Mouse (Mus musculus) MEL (cell line): ENCODE data around the gene Npr3. TPM values are rescaled to one million over a fixed set of nuclear protein-coding genes. Genes with fewer than 3 reads are reported as not detected.

Experiments
- DNase-seq: peaks from one replicate; pipeline ENCODE4 v3.0.0; 2011; ENCODE audit warnings: low read depth, low spot score
- H3K27ac ChIP-seq: 2 replicates; pipeline ENCODE4 v1.5.1; 2012; ENCODE audit warnings: low read depth, mild to moderate bottlenecking, control low read depth, low read length, moderate library complexity; ENCODE audit not compliant: control insufficient read depth
- H3K27me3 ChIP-seq, 2 experiments: fragments of 150-350 bp in 1 of 2; sonication (generic) in 1 of 2; 2 replicates each; pipeline ENCODE4 v1.6.1; 2012; ENCODE audit warnings: low read length in 2 of 2, mild to moderate bottlenecking in 2 of 2, improper control_type of control experiment in 1 of 2, moderate library complexity in 1 of 2; ENCODE audit not compliant: insufficient read depth in 2 of 2, control insufficient read depth in 1 of 2
- H3K36me3 ChIP-seq, 2 experiments: 2 replicates each; pipeline ENCODE4 v1.6.1; 2012 to 2014; ENCODE audit warnings: low read length in 2 of 2, improper control_type of control experiment in 1 of 2, inconsistent platforms in 1 of 2, mild to moderate bottlenecking in 1 of 2; ENCODE audit not compliant: insufficient read depth in 2 of 2, control insufficient read depth in 1 of 2
- H3K4me1 ChIP-seq, 2 experiments: fragments of 150-350 bp in 1 of 2; sonication (generic) in 1 of 2; 2 replicates each; pipeline ENCODE4 v1.6.1; 2012; ENCODE audit warnings: low read length in 2 of 2, improper control_type of control experiment in 1 of 2, mild to moderate bottlenecking in 1 of 2; ENCODE audit not compliant: insufficient read depth in 2 of 2, control insufficient read depth in 1 of 2
- H3K4me3 ChIP-seq, 2 experiments: fragments of 150-350 bp in 1 of 2; sonication (generic) in 1 of 2; 2 replicates each; pipeline ENCODE4 v1.5.1; 2012; ENCODE audit warnings: low read depth in 2 of 2, low read length in 2 of 2, mild to moderate bottlenecking in 2 of 2, moderate library complexity in 2 of 2, control low read depth in 1 of 2, improper control_type of control experiment in 1 of 2; ENCODE audit not compliant: control insufficient read depth in 1 of 2, insufficient read depth in 1 of 2
- H3K79me2 ChIP-seq: 2 replicates; pipeline ENCODE4 v1.6.1; 2012; ENCODE audit warnings: mild to moderate bottlenecking, low read length, moderate library complexity; ENCODE audit not compliant: control insufficient read depth, poor library complexity, insufficient read depth
- H3K9ac ChIP-seq: 2 replicates; pipeline ENCODE4 v1.6.1; 2012; ENCODE audit warnings: low read depth, mild to moderate bottlenecking, control low read depth, low read length, moderate library complexity; ENCODE audit not compliant: control insufficient read depth, poor library complexity, severe bottlenecking
- H3K9me3 ChIP-seq: fragments of 150-350 bp; sonication (generic); replicated peaks from 2 replicates; pipeline ENCODE4 v1.6.1; 2012; ENCODE audit warnings: mild to moderate bottlenecking, low read length, improper control_type of control experiment, moderate library complexity; ENCODE audit not compliant: insufficient read depth
- BHLHE40 ChIP-seq: IDR thresholded peaks from 2 replicates; pipeline ENCODE4 v1.6.1; 2012; ENCODE audit warnings: low read depth, mild to moderate bottlenecking, inconsistent platforms, low read length, improper control_type of control experiment, borderline replicate concordance
- CHD1 ChIP-seq: IDR thresholded peaks from 2 replicates; pipeline ENCODE4 v1.6.1; 2012; ENCODE audit warnings: low read depth, mild to moderate bottlenecking, inconsistent platforms, low read length, improper control_type of control experiment
- CHD2 ChIP-seq: IDR thresholded peaks from 2 replicates; pipeline ENCODE4 v1.6.1; 2011; ENCODE audit warnings: low read length, improper control_type of control experiment
- ELF1 ChIP-seq: IDR thresholded peaks from 2 replicates; pipeline ENCODE4 v1.6.1; 2014; ENCODE audit warnings: low read depth, mild to moderate bottlenecking, inconsistent platforms, low read length, improper control_type of control experiment, moderate library complexity
- EP300 ChIP-seq, 2 experiments: IDR thresholded peaks; 2 replicates each; pipeline ENCODE4 v1.6.1; 2011; ENCODE audit warnings: improper control_type of control experiment in 2 of 2, low read length in 2 of 2, low read depth in 1 of 2, mild to moderate bottlenecking in 1 of 2
- ETS1 ChIP-seq: IDR thresholded peaks from 2 replicates; pipeline ENCODE4 v1.6.1; 2012; ENCODE audit warnings: low read depth, mild to moderate bottlenecking, inconsistent platforms, low read length, improper control_type of control experiment, moderate library complexity
- GABPA ChIP-seq: IDR thresholded peaks from 2 replicates; pipeline ENCODE4 v1.6.1; 2012; ENCODE audit warnings: low read depth, mild to moderate bottlenecking, inconsistent platforms, low read length, improper control_type of control experiment, moderate library complexity
- HCFC1 ChIP-seq: IDR thresholded peaks from 2 replicates; pipeline ENCODE4 v1.6.1; 2012; ENCODE audit warnings: low read depth, mild to moderate bottlenecking, inconsistent platforms, low read length, improper control_type of control experiment, moderate library complexity
- KAT2A ChIP-seq: conservative IDR thresholded peaks from 2 replicates; pipeline ENCODE4 v1.6.1; 2012; ENCODE audit warnings: low read depth, low read length, improper control_type of control experiment, inconsistent platforms
- MAFK ChIP-seq: IDR thresholded peaks from 2 replicates; pipeline ENCODE4 v1.6.1; 2011; ENCODE audit warnings: low read depth, mild to moderate bottlenecking, low read length, improper control_type of control experiment, borderline replicate concordance
- MAX ChIP-seq: IDR thresholded peaks from 2 replicates; pipeline ENCODE4 v1.6.1; 2011; ENCODE audit warnings: low read length, improper control_type of control experiment
- MEF2A ChIP-seq: IDR thresholded peaks from 2 replicates; pipeline ENCODE4 v1.6.1; 2014; ENCODE audit warnings: low read depth, mild to moderate bottlenecking, inconsistent platforms, low read length, improper control_type of control experiment; ENCODE audit not compliant: poor library complexity, insufficient replicate concordance, severe bottlenecking; ENCODE audit errors: extremely low read depth
- MXI1 ChIP-seq: IDR thresholded peaks from 2 replicates; pipeline ENCODE4 v1.6.1; 2011; ENCODE audit warnings: mild to moderate bottlenecking, low read depth, low read length, improper control_type of control experiment
- MYC ChIP-seq: IDR thresholded peaks from 2 replicates; pipeline ENCODE4 v1.6.1; 2011; ENCODE audit warnings: low read depth, mild to moderate bottlenecking, low read length, improper control_type of control experiment, moderate library complexity
- NRF1 ChIP-seq: IDR thresholded peaks from 2 replicates; pipeline ENCODE4 v1.6.1; 2014; ENCODE audit warnings: low read depth, mild to moderate bottlenecking, inconsistent platforms, low read length, improper control_type of control experiment, moderate library complexity; ENCODE audit not compliant: poor library complexity, insufficient read depth, severe bottlenecking
- POLR2A ChIP-seq, 2 experiments: IDR thresholded peaks; 2 replicates each; pipeline ENCODE4 v1.6.1; 2011 to 2012; ENCODE audit warnings: low read length in 2 of 2, mild to moderate bottlenecking in 2 of 2, control low read depth in 1 of 2, improper control_type of control experiment in 1 of 2, low read depth in 1 of 2, moderate library complexity in 1 of 2; ENCODE audit not compliant: control insufficient read depth in 1 of 2, insufficient read depth in 1 of 2, poor library complexity in 1 of 2
- POLR2AphosphoS5 ChIP-seq: IDR thresholded peaks from 2 replicates; pipeline ENCODE4 v1.6.1; 2012; ENCODE audit warnings: low read depth, borderline replicate concordance, mild to moderate bottlenecking, inconsistent platforms, low read length, moderate library complexity, mixed read lengths
- RCOR1 ChIP-seq: IDR thresholded peaks from 2 replicates; pipeline ENCODE4 v1.6.1; 2012; ENCODE audit warnings: low read depth, mild to moderate bottlenecking, inconsistent platforms, low read length, improper control_type of control experiment
- TAL1 ChIP-seq: IDR thresholded peaks from 2 replicates; pipeline ENCODE4 v1.6.1; 2012; ENCODE audit warnings: mild to moderate bottlenecking, inconsistent platforms, low read length, moderate library complexity, mixed read lengths
- USF1 ChIP-seq: IDR thresholded peaks from 2 replicates; pipeline ENCODE4 v1.6.1; 2014; ENCODE audit warnings: low read depth, mild to moderate bottlenecking, inconsistent platforms, low read length, improper control_type of control experiment, moderate library complexity
- ZC3H11A ChIP-seq: IDR thresholded peaks from 2 replicates; pipeline ENCODE4 v1.6.1; 2012; ENCODE audit warnings: low read depth, mild to moderate bottlenecking, inconsistent platforms, low read length, improper control_type of control experiment
- ZMIZ1 ChIP-seq: IDR thresholded peaks from 2 replicates; pipeline ENCODE4 v1.6.1; 2012; ENCODE audit warnings: low read depth, mild to moderate bottlenecking, inconsistent platforms, low read length, improper control_type of control experiment, moderate library complexity
- polyA plus RNA-seq, 2 experiments: library from polyadenylated mRNA; stranded (reverse) in 1 of 2; unstranded in 1 of 2; fragments of >175 nt in 1 of 2; fragments of >200 nt in 1 of 2; gene quantifications; 2 replicates each; pipeline versions ENCODE4 v1.2.1 to v1.2.4; 2012; ENCODE audit warnings: low replicate concordance in 2 of 2, low read depth in 1 of 2; ENCODE audit not compliant: insufficient read length in 2 of 2, insufficient read depth in 1 of 2, missing spikeins in 1 of 2
- total RNA-seq: library from RNA; depleted of rRNA; stranded (reverse); fragments of 300-350 nt; gene quantifications from 2 replicates; pipeline ENCODE4 v1.2.3, GENCODE M21; 2012

Npr3 gene
- total and polyA plus RNA-seq, 3 experiments = not detected

DNA sequence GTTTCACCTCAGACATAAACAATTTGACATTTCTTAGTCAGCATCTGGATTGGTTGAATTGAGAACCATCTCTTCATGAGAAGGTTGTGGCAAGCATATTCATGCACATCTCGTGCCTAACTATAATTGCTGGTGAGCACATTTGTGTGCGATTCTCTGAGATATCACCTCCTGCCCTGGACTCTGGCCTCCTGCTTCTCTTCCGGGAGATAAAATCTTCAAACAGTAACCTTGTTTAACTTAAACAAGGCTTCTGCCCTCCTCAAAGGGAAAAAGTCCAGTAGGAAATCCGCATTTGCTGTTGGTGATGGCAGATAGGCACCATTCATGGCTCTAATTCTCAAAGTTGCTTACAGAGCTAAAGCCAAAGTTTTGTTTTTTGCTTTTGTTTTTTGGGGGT, 91.5 kb downstream of the Npr3 start:
- no peak for TF ChIP-seq MEF2A
- TF ChIP-seq CHD1 = no peak
- TF ChIP-seq ZC3H11A = no peak
- no peak for TF ChIP-seq TAL1
- TF ChIP-seq KAT2A = no peak
- no peak for TF ChIP-seq POLR2A (IDR thresholded peaks at IDR 0.05; ENCODE audit: control insufficient read depth in 1 of 2, insufficient read depth in 1 of 2, low read depth in 1 of 2, low read length in 2 of 2, poor library complexity in 1 of 2)
- no peak for TF ChIP-seq MYC
- no peak for TF ChIP-seq BHLHE40
- TF ChIP-seq RCOR1 = no peak
- no peak for TF ChIP-seq USF1
- no peak for TF ChIP-seq MAX
- TF ChIP-seq ELF1 = no peak
- TF ChIP-seq GABPA = no peak
- TF ChIP-seq HCFC1 = no peak
- TF ChIP-seq EP300 (IDR thresholded peaks at IDR 0.05; ENCODE audit: low read depth in 1 of 2, low read length in 2 of 2) = no peak
- TF ChIP-seq NRF1 = no peak
- no peak for TF ChIP-seq MAFK
- TF ChIP-seq ZMIZ1 = no peak
- Histone ChIP-seq H3K4me1 (no peaks in the 10 kb centered on the region), H3K27ac (no peak overlapping the region), H3K36me3 (no peaks in the 10 kb centered on the region), H3K9ac (no peak overlapping the region), H3K4me3 (no peak overlapping the region), H3K27me3 (no peaks in the 10 kb centered on the region), H3K9me3 (no peaks in the 10 kb centered on the region), H3K79me2 (no peaks in the 10 kb centered on the region)
- DNase-seq = no peak

DNA sequence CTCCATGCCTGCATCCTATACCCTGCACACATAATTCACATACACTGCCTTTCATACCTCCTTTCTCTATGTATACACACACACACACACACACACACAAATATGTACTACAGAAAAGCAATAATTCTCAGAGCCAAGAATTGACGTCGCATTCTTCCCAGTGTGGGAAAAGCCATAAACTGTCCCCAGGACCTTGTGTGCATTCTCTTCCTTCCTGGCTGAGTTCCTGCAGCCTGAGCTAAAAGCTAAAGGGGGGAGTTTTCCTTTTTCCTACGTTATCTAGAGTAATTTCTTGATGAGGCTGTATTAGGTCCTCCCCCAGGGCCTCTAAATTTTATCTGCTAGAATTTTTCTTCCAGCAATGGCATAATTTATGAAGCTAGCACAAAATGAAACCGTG, 103.5 kb downstream of the Npr3 start:
- no peaks in the 10 kb centered on the region for H3K36me3 ChIP-seq
- no peaks in the 10 kb centered on the region for H3K79me2 ChIP-seq
- TF ChIP-seq POLR2AphosphoS5 (no peak), CHD1 (no peak), POLR2A (IDR thresholded peaks at IDR 0.05; ENCODE audit: control insufficient read depth in 1 of 2, insufficient read depth in 1 of 2, low read depth in 1 of 2, low read length in 2 of 2, poor library complexity in 1 of 2) (no peak), ETS1 (no peak), NRF1 (no peak), TAL1 (no peak), MAFK (no peak), HCFC1 (no peak), MXI1 (no peak), CHD2 (no peak), EP300 (IDR thresholded peaks at IDR 0.05; ENCODE audit: low read depth in 1 of 2, low read length in 2 of 2) (no peak)
- H3K27ac ChIP-seq = no peak overlapping the region
- H3K9me3 ChIP-seq = no peaks in the 10 kb centered on the region
- no peak for DNase-seq
- no peak overlapping the region for H3K4me3 ChIP-seq
- no peak overlapping the region for H3K9ac ChIP-seq
- H3K4me1 ChIP-seq = no peaks in the 10 kb centered on the region
- H3K27me3 ChIP-seq = no peaks in the 10 kb centered on the region
